Mouse (Mus musculus) heart, adult 8-10 months (tissue): ENCODE results near the gene Zp3. TPM values are rescaled to one million over a fixed set of nuclear protein-coding genes. Genes with fewer than 3 reads are reported as not detected.
A peak's percentile ranks its signal among the peaks of the same experiment; 100 is the strongest.

Source experiments
- DNase-seq: peaks from one replicate; pipeline ENCODE4 v3.0.0; 2022; ENCODE audit warnings: low spot score
- total RNA-seq, 4 experiments: library from RNA; stranded (reverse); gene quantifications; 2 replicates each; pipeline ENCODE4 v1.2.4; 2022

The Zp3 gene
- total RNA-seq, 4 experiments from 2014 or later, result not detected

GRCm38 (mm10) chr5:136002751-136003151, 22.9 kb downstream of the Zp3 start:
- no peak for DNase-seq

- no peak for DNase-seq
Observed at GRCm38 (mm10) chr5:136004537-136004936, 24.6 kb downstream of the Zp3 start.

- no peak for DNase-seq
Observed at GRCm38 (mm10) chr5:136007745-136008144, 27.8 kb downstream of the Zp3 start.

GRCm38 (mm10) chr5:136014877-136015276, 35.0 kb downstream of the Zp3 start:
- DNase-seq, result peak; percentile 18

GRCm38 (mm10) chr5:136015586-136015985, 35.7 kb downstream of the Zp3 start:
- no peak for DNase-seq

- DNase-seq, result no peak
Observed at GRCm38 (mm10) chr5:136016014-136016876, 36.3 kb downstream of the Zp3 start.

- no peak for DNase-seq
Observed at GRCm38 (mm10) chr5:136017262-136017661, 37.4 kb downstream of the Zp3 start.

GRCm38 (mm10) chr5:136018726-136019125, 38.8 kb downstream of the Zp3 start:
- no peak for DNase-seq

- DNase-seq, result no peak
Observed at GRCm38 (mm10) chr5:136019907-136020306, 40.0 kb downstream of the Zp3 start.

GRCm38 (mm10) chr5:136025712-136026111, 45.8 kb downstream of the Zp3 start:
- DNase-seq, result no peak

- no peak for DNase-seq
Observed at GRCm38 (mm10) chr5:136026859-136027258, 47.0 kb downstream of the Zp3 start.

GRCm38 (mm10) chr5:136027612-136028311, 47.9 kb downstream of the Zp3 start:
- no peak for DNase-seq

GRCm38 (mm10) chr5:136034868-136035267, 55.0 kb downstream of the Zp3 start:
- no peak for DNase-seq

GRCm38 (mm10) chr5:136035285-136035684, 55.4 kb downstream of the Zp3 start:
- DNase-seq, result no peak

- no peak for DNase-seq
Observed at GRCm38 (mm10) chr5:136036667-136037066, 56.8 kb downstream of the Zp3 start.

Other genes with a start within 250 kb of the Zp3 start
- gene Tmem120a, start 235.7 kb upstream of the Zp3 start, total RNA-seq, result 10 to 100 TPM; 14.9 to 19.0 (median 16.7) TPM
- not detected for gene Styxl1, start 201.7 kb upstream of the Zp3 start, total RNA-seq
- 1,000 to 10,000 TPM; 1,906 to 1,974 (median 1,950) TPM for gene Mdh2, start 201.6 kb upstream of the Zp3 start, total RNA-seq
- not detected for gene Srrm3, start 173.2 kb upstream of the Zp3 start, total RNA-seq
- gene Hspb1, start 92.2 kb upstream of the Zp3 start, total RNA-seq, result 100 to 1,000 TPM; 312 to 583 (median 421) TPM
- 100 to 1,000 TPM; 265 to 313 (median 289) TPM for gene Ywhag, start 45.5 kb upstream of the Zp3 start, total RNA-seq
- under 1 TPM in 3 of 4 experiments, not detected in 1; 0.44 to 0.53 (median 0.46) TPM for gene Ssc4d, start 5.6 kb upstream of the Zp3 start, total RNA-seq
- 1 to 10 TPM; 6.0 to 7.3 (median 6.8) TPM for gene Dtx2, start 14.7 kb downstream of the Zp3 start, total RNA-seq
- 10 to 100 TPM; 13.3 to 26.7 (median 18.2) TPM for gene Upk3b, start 58.4 kb downstream of the Zp3 start, total RNA-seq
- not detected for gene Upk3bl, start 74.4 kb downstream of the Zp3 start, total RNA-seq
- 1 to 10 TPM; 6.6 to 7.6 (median 6.9) TPM for gene Rasa4, start 103.8 kb downstream of the Zp3 start, total RNA-seq
- gene Polr2j, start 136.5 kb downstream of the Zp3 start, total RNA-seq, result 10 to 100 TPM; 73.1 to 88.1 (median 78.9) TPM
- gene Lrwd1, start 156.0 kb downstream of the Zp3 start, total RNA-seq, result 1 to 10 TPM; 5.4 to 6.9 (median 6.0) TPM
- gene Alkbh4, start 156.0 kb downstream of the Zp3 start, total RNA-seq, result 1 to 10 TPM; 4.0 to 5.4 (median 4.6) TPM
- 1 to 10 TPM in 1 of 4 experiments, under 1 TPM in 3; 0.31 to 1.3 (median 0.67) TPM for gene Orai2, start 190.6 kb downstream of the Zp3 start, total RNA-seq
- gene Prkrip1, start 218.9 kb downstream of the Zp3 start, total RNA-seq, result 10 to 100 TPM; 14.8 to 21.1 (median 19.0) TPM